Mouse (Mus musculus) limb, embryonic 12.5 days (tissue): ENCODE data around the gene Setdb2. TPM values are rescaled to one million over a fixed set of nuclear protein-coding genes. Genes with fewer than 3 reads are reported as not detected.

ENCODE experiments used
- ATAC-seq: fragments of 200-750 bp; cut with Nextera tagmentation; 2 replicates; pipeline ENCODE4 v1.8.0; 2017; ENCODE audit warnings: low read depth, moderate TSS enrichment; ENCODE audit not compliant: insufficient number of reproducible peaks, insufficient read depth, low FRiP score, low TSS enrichment
- H3K27ac ChIP-seq: fragments of 300-500 bp; sonication (generic); 2 replicates; pipeline ENCODE4 v1.5.1; 2016; ENCODE audit warnings: mild to moderate bottlenecking, moderate library complexity
- H3K27me3 ChIP-seq: fragments of 300-500 bp; sonication (generic); 2 replicates; pipeline ENCODE4 v1.6.1; 2016; ENCODE audit warnings: mild to moderate bottlenecking, moderate library complexity
- H3K36me3 ChIP-seq: fragments of 300-500 bp; sonication (generic); 2 replicates; pipeline ENCODE4 v1.6.1; 2016; ENCODE audit warnings: mild to moderate bottlenecking, moderate library complexity
- H3K4me1 ChIP-seq: fragments of 300-500 bp; sonication (generic); replicated peaks from 2 replicates; pipeline ENCODE4 v1.6.1; 2016
- H3K4me2 ChIP-seq: fragments of 300-500 bp; sonication (generic); 2 replicates; pipeline ENCODE4 v1.6.1; 2016; ENCODE audit warnings: mild to moderate bottlenecking, moderate library complexity
- H3K4me3 ChIP-seq: fragments of 300-500 bp; sonication (generic); replicated peaks from 2 replicates; pipeline ENCODE4 v1.5.1; 2016; ENCODE audit warnings: mild to moderate bottlenecking
- H3K9ac ChIP-seq: fragments of 300-500 bp; sonication (generic); replicated peaks from 2 replicates; pipeline ENCODE4 v1.6.1; 2016; ENCODE audit warnings: mild to moderate bottlenecking, moderate library complexity
- H3K9me3 ChIP-seq: fragments of 300-500 bp; sonication (generic); 2 replicates; pipeline ENCODE4 v1.6.1; 2016; ENCODE audit warnings: mild to moderate bottlenecking, moderate library complexity
- WGBS: fragments of 180-500 bp; shearing (Covaris S2); methylation state at CpG from one replicate; pipeline ENCODE4 v1.1.7; 2016; 5-methylcytosine and 5-hydroxymethylcytosine counted together
- polyA plus RNA-seq: library from polyadenylated mRNA; unstranded; fragments of >200 nt; fragmentation: Nextera tagmentation; extraction: Ambion mirVana; gene quantifications from 2 replicates; pipeline ENCODE4 v1.2.1, GENCODE M21; 2016

Setdb2 gene
- polyA plus RNA-seq, 1 experiment from 2014 or later: 14.1 TPM

DNA sequence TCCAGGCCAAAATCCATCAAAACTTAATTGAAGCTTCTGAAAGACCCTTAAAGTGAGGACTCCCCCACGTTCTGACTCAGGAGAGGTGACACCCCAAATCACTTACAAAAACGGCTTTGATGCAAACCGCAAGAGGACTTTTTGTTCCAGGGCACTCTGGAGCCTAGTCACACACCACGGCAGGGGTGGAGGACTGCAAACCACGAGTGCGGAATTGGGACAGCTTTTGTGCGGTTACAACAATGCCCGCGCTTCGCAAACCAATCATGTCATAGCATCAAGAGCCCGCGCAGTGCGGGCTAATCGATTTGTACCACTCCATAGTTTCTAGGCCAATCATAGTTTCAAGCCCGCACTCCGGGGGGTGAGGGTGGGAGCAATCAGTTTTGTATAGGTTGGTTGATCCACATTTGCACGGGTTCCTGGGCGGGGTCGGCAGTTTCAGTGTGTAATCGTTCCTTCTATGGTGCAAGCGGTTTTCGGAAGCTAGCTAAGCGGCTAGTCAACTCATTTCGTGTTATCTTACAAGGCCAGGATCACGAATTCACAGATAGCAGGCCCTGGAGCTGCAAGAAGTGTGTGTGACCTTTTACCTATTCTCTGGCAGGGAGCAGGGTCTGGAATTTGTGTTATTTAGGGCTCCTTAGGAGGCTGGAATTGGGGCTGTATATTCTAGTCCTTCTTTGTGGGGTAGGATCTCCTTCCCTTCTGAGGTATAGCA lies 70.2 kb downstream of the Setdb2 start:
- no peaks in the 10 kb centered on the region for H3K4me1 ChIP-seq
- peaks cover 18% of the 10 kb centered on the region; the same call in 1 of the 2 replicates for H3K9me3 ChIP-seq
- no peak overlapping the region for H3K4me2 ChIP-seq
- no peak overlapping the region for H3K27ac ChIP-seq
- H3K9ac ChIP-seq: no peak overlapping the region
- 94% methylated on average over 25 of the region's 25 CpGs for WGBS
- no peaks in the 10 kb centered on the region for H3K27me3 ChIP-seq
- no peak for ATAC-seq
- no peaks in the 10 kb centered on the region for H3K36me3 ChIP-seq
- H3K4me3 ChIP-seq: no peak overlapping the region

DNA sequence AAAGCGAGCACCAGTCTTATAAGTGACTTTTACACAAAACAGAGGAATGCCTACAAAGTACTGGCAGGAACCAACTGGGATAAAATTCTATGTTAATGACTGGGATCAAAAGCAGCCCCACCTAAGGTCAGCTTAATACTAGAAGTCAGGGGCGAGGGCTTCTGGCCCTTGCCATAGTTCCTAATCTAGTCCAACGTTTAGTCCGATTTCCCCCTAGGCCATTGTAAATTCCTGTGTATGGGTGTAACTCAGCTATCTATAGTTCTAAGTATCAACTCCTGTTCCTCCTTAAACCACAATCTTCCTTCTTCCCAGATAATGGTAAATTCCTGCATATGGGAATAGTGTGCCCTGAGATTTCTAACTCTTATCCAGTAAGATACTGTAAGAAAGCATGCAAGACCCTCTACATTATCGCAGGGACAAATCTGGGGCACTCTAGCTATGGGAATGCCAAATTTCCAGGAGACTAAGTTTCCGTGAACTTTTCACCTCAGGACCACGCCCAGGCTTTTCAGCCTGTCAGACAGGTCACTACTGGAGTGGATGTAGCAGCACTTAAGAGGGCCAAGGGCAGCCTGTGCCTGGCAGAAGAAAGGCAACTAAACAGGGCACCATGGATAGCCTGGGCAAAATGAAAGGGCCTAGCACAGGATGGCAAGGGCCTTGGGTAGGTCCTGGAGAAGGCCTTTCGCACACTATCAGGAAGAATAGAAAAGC lies 74.1 kb downstream of the Setdb2 start:
- Histone ChIP-seq H3K9ac (no peak overlapping the region), H3K4me2 (no peak overlapping the region), H3K27me3 (no peaks in the 10 kb centered on the region), H3K4me1 (no peaks in the 10 kb centered on the region), H3K27ac (no peak overlapping the region), H3K4me3 (no peak overlapping the region), H3K36me3 (no peaks in the 10 kb centered on the region), H3K9me3 (peaks cover 13% of the 10 kb centered on the region; the same call in 1 of the 2 replicates)
- no peak for ATAC-seq
- 78% methylated on average over 8 of the region's 8 CpGs for WGBS

DNA sequence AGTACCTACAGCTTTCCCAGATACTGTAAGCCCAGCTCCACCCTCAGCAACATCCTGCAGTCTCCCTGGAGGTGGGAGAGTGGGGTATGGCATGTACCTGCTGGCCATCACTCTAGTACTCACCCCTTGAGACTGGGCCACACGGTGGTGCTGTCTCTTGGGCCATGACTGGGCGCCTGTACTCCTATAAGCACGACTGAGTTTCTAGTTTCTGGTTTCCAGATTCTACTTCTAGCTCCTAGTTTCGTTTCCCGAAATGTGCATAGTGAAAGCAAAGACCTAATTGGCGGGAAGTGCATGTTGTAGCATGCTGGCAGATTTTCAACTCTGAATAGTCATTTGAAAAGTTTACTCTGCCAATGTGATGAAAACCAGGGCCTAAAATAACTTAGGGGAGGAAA lies 75.4 kb downstream of the Setdb2 start, which contains the start of gene Phf11d:
Gene Phf11d, minus strand, starts transcription at position 227 of the 401 bp plus-strand sequence.
- WGBS: 69% methylated on average over 6 of the region's 6 CpGs
- ATAC-seq: no peak
- Histone ChIP-seq H3K4me3 (no peak within 1 kb of the TSS), H3K9ac (no peak within 1 kb of the TSS), H3K27ac (no peak within 1 kb of the TSS), H3K36me3 (no peaks in the 10 kb centered on the region), H3K4me2 (no peak within 1 kb of the TSS), H3K9me3 (peaks cover 1% of the 10 kb centered on the region; the same call in 1 of the 2 replicates), H3K27me3 (no peaks in the 10 kb centered on the region), H3K4me1 (no peaks in the 10 kb centered on the region)

Other genes starting within 250 kb of the Setdb2 start
- 113 and 115 TPM in 2 replicates for gene Rcbtb1, start 239.7 kb downstream of the Setdb2 start, polyA plus RNA-seq
- gene Gm6904, start 180.7 kb downstream of the Setdb2 start, polyA plus RNA-seq: not detected in 2 replicates
- gene Phf11a, start 143.4 kb downstream of the Setdb2 start, polyA plus RNA-seq: not detected in 2 replicates
- not detected in 2 replicates for gene Phf11b, start 99.5 kb downstream of the Setdb2 start, polyA plus RNA-seq
- 0.20 and 0.23 TPM in 2 replicates for gene Phf11d, start 75.4 kb downstream of the Setdb2 start, polyA plus RNA-seq
- gene Phf11c, start 45.5 kb downstream of the Setdb2 start, polyA plus RNA-seq: 0.73 and 0.93 TPM in 2 replicates
- gene Cab39l, start 88 bp upstream of the Setdb2 start, polyA plus RNA-seq: 40.9 and 43.2 TPM in 2 replicates
- 33.1 and 35.5 TPM in 2 replicates for gene Cdadc1, start 157.1 kb upstream of the Setdb2 start, polyA plus RNA-seq
- gene Shisa2, start 184.4 kb upstream of the Setdb2 start, polyA plus RNA-seq: 89.9 and 96.0 TPM in 2 replicates